Mouse (Mus musculus): ENCODE results near the gene Mfsd12. TPM values are rescaled to one million over a fixed set of nuclear protein-coding genes. Genes with fewer than 3 reads are reported as not detected.

Mfsd12 gene
- polyA plus RNA-seq, 1 experiment from 2014 or later = 12.9 TPM

DNA sequence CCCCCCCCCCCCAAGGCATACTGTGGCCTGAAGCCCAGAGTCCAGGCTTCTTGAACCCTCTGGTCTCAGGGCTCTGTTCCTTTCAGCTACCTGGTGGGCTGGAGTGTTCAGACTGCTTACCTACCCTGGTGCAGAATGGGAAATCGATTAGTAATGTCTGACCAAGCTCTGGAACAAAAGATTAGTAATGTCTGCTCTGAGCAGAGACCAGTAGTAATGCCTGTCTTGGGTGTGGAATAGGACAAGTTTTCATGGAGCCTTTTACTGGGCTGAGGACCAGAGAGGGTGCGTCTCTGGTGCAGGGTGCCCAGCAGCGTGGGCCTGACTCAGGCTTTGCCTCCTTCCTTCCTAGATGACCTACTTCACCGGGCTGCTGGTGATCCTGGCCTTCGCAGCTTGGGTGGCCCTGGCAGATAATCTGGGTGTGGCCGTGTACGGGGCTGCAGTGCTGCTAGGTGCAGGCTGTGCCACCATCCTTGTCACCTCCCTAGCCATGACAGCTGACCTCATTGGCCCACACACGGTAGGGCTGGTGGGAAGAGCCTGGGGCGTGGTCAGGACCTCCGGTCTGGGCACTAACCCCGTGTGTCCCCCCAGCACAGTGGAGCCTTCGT is 5.2 kb downstream of the Mfsd12 start:
- Histone ChIP-seq H3K27ac (no peak overlapping the region), H3K4me2 (replicated peaks) (no peak overlapping the region), H3K9me3 (replicated peaks) (no peaks in the 10 kb centered on the region), H3K4me1 (peaks cover 67% of the 10 kb centered on the region), H3K4me3 (no peak overlapping the region), H3K36me3 (peaks cover 13% of the 10 kb centered on the region), H3K9ac (no peak overlapping the region), H3K27me3 (peaks cover 46% of the 10 kb centered on the region)
- no peak for ATAC-seq (ENCODE audit: low FRiP score)
- WGBS = 78% methylated on average over 12 of the region's 12 CpGs

DNA sequence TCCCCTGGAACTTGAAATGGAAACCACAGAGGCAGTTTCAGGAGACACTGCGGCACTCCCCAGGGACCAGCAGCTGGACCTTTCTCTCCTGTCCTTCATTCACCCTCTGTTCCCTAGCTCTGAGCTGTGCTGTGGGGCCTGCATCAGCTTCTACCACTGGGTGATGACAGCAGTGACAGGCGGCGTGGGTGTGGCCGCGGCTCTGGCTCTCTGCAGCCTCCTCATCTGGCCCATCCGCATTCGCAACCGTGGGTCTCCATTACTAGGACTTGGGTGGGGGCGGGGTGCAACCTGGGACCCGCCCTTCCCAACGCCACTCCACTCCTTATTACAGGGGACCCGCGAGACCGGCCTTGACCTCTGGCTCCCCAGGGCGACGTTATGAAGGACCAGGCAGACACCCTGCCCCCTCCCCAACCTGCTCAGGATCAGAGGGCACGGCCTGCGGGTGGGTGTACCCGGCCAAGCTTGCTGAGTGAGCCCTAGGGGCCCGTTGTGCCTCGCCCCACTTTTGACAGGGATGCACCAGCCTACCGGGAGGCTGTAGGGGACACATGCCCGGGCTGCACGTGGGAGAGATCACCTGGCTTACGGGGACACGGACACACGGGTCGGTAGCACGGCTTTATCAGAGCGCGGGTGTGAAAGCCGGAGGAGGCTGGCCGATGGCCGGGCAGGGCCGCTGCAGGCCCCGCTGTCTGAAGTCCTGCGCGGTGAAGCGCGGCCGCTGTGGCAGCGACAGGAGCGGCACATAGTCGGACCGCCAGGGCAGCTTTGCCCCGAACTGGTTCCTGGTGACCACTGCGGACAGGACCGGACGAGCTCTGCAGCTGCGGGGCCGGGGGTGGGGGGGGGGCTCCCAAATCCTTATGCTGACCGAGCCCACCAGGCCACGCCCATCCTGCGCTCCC is 6.4 kb downstream of the Mfsd12 start:
- H3K9ac ChIP-seq = peak overlapping the region; percentile 40
- WGBS = 12% methylated on average over 54 of the region's 54 CpGs
- H3K4me3 ChIP-seq = peak overlapping the region; percentile 29
- H3K27ac ChIP-seq = no peak overlapping the region
- ATAC-seq (ENCODE audit: low FRiP score) = 0 out of 2 replicates have a peak, but pooled peaks have one; percentile 20
- H3K36me3 ChIP-seq = peaks cover 26% of the 10 kb centered on the region
- peaks cover 56% of the 10 kb centered on the region for H3K4me1 ChIP-seq
- H3K9me3 ChIP-seq (replicated peaks) = no peaks in the 10 kb centered on the region
- H3K27me3 ChIP-seq = peaks cover 37% of the 10 kb centered on the region
- peak overlapping the region; percentile 56 for H3K4me2 ChIP-seq (replicated peaks)

DNA sequence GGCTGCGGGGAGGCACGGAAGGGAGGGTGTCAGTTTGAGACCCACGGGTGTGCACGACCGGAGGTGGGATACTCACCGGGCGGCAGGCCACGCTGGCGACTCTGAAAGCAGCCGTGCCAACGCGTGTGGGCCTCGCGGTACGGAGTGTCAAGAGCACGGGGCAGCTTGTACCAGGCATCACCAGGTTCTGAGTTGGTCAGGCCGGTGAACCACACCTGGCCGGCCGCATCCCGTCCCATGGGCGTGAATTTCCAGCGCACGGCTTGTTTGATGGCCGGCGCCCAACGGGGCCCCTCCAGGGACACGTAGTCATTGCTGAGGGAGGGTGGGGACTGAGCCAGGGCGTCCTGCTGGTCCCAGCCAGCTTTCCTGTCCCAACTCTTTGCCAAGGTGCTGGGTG is 7.4 kb downstream of the Mfsd12 start:
- Histone ChIP-seq H3K9me3 (replicated peaks) (no peaks in the 10 kb centered on the region), H3K27me3 (peaks cover 37% of the 10 kb centered on the region), H3K4me2 (replicated peaks) (peak overlapping the region; percentile 56), H3K36me3 (peaks cover 36% of the 10 kb centered on the region), H3K9ac (peak overlapping the region; percentile 10), H3K4me1 (peaks cover 51% of the 10 kb centered on the region), H3K4me3 (peak overlapping the region; percentile 29), H3K27ac (no peak overlapping the region)
- no peak for ATAC-seq (ENCODE audit: low FRiP score)
- WGBS = 7% methylated on average over 28 of the region's 28 CpGs

DNA sequence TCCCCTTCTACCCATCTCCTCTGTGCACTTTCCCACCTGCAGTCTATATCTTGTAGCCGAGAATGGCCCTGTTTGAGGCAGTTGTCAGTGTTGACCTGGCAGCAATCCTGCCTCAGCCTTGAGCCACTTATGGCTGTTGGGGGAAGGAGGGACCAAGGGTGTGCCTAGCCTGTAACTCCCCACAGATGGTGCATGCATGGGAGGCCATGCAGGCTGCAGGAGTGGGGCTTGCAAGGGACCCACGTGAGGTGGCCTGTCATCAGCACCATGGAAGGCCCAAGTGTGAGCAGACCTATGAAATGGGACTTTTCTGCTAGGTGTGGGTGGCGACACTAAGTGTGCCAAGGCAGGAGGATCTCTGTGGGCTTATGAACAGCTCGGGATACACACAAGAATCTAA is 7.8 kb downstream of the Mfsd12 start:
- 32% methylated on average over 4 of the region's 4 CpGs for WGBS

DNA sequence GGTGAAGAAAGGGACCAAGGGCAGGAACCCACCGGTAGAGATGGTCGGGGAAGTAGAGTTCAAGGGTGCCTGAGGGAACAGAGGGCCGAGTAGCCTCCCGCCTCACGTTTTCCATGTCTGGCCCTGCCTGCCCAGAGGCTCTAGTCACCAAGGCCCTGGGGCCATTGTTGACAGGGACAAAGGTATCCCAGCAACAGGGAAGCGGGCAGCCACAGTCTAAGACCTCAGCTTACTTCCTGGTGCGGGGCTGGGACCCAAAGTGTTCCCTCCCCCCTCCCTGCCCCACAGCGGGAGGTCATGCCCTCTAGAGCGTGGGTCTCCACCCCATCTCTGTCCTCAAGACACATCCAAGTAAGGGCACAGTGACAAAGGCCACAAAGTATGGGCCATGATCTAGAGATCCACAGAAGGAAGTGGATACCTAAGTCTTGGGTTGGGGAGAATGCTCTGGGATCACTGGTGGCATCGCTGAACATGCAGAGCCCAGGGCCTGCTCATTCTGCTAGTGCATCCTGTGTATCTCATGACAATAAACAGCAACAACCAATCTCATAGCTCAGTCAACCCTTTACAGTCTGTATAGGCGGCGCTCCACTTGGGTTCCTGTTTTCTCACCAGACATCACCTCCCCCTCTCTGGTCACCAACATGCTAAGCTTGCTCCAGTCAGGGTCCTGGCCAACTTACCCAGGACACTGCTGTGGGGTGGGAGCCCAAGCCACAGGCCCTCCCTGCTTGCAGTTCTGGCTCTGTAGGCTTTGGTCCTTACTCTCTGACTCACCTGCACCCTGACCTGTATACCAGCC is 8.6 kb downstream of the Mfsd12 start, which contains the start of gene 4930404N11Rik:
Gene 4930404N11Rik, minus strand, starts transcription at position 145 of the 805 bp plus-strand sequence.
- Histone ChIP-seq H3K27ac (peak within 1 kb of the TSS; percentile 40), H3K4me2 (replicated peaks) (peak within 1 kb of the TSS; percentile 56), H3K4me3 (peak within 1 kb of the TSS; percentile 29), H3K27me3 (peaks cover 33% of the 10 kb centered on the region), H3K4me1 (peaks cover 44% of the 10 kb centered on the region), H3K9ac (peak within 1 kb of the TSS; percentile 10), H3K9me3 (replicated peaks) (no peaks in the 10 kb centered on the region), H3K36me3 (peaks cover 48% of the 10 kb centered on the region)
- 16% methylated on average over 12 of the region's 12 CpGs for WGBS
- ATAC-seq (ENCODE audit: low FRiP score) = peak; percentile 38

More for the DNA sequence above, 7.8 kb downstream of the Mfsd12 start:
- 0 out of 2 replicates have a peak overlapping the region, but pooled peaks have one; percentile 29 for H3K4me3 ChIP-seq
- H3K27me3 ChIP-seq = peaks cover 34% of the 10 kb centered on the region
- peak overlapping the region; percentile 56; the same call in 1 of the 2 replicates for H3K4me2 ChIP-seq (replicated peaks)
- H3K9ac ChIP-seq = no peak overlapping the region; the same call in 1 of the 2 replicates
- H3K9me3 ChIP-seq (replicated peaks) = no peaks in the 10 kb centered on the region
- H3K36me3 ChIP-seq = peaks cover 40% of the 10 kb centered on the region
- no peak overlapping the region for H3K27ac ChIP-seq
- no peak for ATAC-seq (ENCODE audit: low FRiP score)
- peaks cover 49% of the 10 kb centered on the region for H3K4me1 ChIP-seq

DNA sequence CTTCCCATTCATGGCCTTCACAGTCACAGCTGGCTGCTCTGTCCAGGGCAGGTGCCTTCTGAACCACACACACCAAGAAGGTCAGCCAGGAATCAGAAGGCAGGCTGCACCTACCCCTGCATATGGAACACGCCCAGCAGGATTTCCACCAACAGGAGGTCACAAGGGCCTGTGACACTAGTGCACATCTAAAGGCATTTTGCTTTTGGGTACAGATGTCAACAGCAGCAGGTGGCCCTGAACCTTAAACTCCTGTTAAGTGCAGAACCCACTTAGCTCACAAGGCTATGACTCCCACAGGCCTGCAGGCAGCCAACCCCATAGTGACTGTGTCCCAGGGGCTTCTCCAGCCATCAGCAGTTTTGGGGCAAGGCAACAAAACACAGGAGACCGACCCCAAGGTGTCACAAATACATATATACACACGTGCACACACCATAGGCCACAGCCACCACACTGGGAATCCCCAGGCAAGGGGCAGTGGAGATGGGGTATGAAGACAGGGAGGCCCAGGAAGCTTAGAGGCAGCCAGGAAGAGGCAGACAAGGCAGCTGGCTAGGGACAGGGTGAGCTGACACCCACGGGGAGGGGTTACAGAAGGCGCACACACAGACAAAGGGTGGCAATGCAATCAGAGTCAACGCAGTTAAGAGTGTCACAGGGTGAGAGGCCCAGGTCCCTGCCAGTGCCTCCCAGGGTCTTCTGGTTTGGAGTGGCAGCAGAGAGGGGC is 9.4 kb downstream of the Mfsd12 start:
- no peak for ATAC-seq (ENCODE audit: low FRiP score)
- H3K27me3 ChIP-seq = peaks cover 33% of the 10 kb centered on the region
- no peaks in the 10 kb centered on the region for H3K9me3 ChIP-seq (replicated peaks)
- H3K9ac ChIP-seq = no peak overlapping the region
- peaks cover 55% of the 10 kb centered on the region for H3K36me3 ChIP-seq
- peak overlapping the region; percentile 40 for H3K27ac ChIP-seq
- H3K4me1 ChIP-seq = peaks cover 39% of the 10 kb centered on the region
- H3K4me2 ChIP-seq (replicated peaks) = no peak overlapping the region
- 72% methylated on average over 6 of the region's 6 CpGs for WGBS
- no peak overlapping the region for H3K4me3 ChIP-seq

DNA sequence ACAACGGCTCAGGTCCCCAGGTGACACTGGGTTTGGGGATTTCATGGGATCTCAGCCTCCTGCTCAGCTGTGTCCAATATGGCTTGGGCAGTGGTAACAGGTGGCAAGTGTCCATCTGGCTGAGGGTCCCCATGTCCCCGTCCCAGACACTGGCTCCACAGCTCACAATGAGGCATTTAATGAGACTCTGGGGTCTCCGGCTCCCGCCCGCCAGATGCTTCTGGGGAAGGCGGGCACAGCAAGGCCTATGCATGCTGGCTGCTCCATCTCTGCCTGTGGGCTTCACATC is 9.9 kb downstream of the Mfsd12 start:
- Histone ChIP-seq H3K36me3 (peaks cover 59% of the 10 kb centered on the region), H3K4me3 (no peak overlapping the region), H3K4me2 (replicated peaks) (no peak overlapping the region), H3K27me3 (peaks cover 33% of the 10 kb centered on the region), H3K27ac (0 out of 2 replicates have a peak overlapping the region, but pooled peaks have one; percentile 40), H3K9ac (no peak overlapping the region), H3K4me1 (peaks cover 39% of the 10 kb centered on the region), H3K9me3 (replicated peaks) (no peaks in the 10 kb centered on the region)
- 68% methylated on average over 6 of the region's 6 CpGs for WGBS
- no peak for ATAC-seq (ENCODE audit: low FRiP score)

DNA sequence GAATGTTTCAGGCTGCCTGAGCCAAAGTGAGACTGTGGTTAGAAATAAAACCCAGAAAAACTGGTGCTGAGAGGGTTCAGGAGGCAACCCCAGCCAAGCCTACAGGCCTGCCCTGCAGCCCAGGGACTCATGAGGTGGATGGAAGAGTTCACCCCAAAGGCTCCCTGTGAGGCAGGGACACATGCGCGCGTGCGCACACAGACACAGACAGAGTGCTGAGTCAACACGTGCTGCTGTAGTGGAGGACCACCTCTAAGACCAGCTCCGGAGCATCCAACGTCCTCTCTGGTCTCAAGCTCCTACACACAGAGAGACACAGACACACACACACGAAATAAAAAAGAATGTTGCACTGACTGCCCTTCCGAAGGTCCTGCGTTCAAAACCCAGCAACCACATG is 18.0 kb downstream of the Mfsd12 start:
- Histone ChIP-seq H3K9ac (no peak overlapping the region), H3K4me2 (replicated peaks) (no peak overlapping the region), H3K27ac (no peak overlapping the region), H3K4me1 (peaks cover 29% of the 10 kb centered on the region), H3K9me3 (replicated peaks) (no peaks in the 10 kb centered on the region), H3K27me3 (no peaks in the 10 kb centered on the region), H3K4me3 (no peak overlapping the region), H3K36me3 (peaks cover 48% of the 10 kb centered on the region)
- no peak for ATAC-seq (ENCODE audit: low FRiP score)
- WGBS = 93% methylated on average over 10 of the region's 10 CpGs

DNA sequence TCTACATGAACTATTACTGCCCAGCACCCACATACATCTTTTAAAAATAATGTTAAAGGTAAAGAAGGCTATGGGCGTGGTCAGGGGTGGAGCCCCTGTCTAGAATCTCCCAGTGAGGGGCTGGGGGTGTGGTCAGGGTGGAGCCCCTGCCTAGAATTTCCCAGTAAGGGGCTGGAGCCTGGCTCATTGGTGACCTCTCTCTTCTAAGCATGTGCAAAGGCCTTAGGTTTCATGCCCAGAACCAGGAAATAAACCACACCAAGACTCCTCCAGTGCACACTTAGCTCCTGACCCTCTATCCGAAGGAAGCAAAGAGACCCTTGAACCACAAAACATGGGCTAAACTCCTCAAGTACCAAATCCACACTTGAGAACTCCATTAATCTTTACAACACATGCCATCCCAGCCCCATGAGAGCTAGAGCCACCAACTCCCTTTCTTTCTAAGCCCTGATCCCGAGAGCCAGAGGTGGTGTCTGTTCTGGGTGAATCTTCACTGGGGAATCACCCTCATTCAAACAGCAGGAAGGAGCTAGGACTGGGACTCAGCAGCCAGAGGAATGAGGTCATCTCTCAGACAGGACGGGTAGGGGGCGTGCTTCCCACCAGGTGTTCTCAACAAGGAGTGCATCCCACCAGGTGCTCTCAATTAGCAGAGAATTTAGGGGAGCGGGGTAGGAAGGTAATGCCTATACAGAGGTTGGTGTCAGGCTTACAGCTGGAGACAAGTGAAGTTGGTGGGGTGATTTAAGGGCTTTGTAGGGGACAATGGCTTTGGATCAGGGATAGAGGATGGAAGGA is 19.5 kb downstream of the Mfsd12 start:
- WGBS = 40% methylated on average over 6 of the region's 6 CpGs
- Histone ChIP-seq H3K4me3 (peak overlapping the region; percentile 88), H3K27me3 (no peaks in the 10 kb centered on the region), H3K36me3 (peaks cover 35% of the 10 kb centered on the region), H3K4me2 (replicated peaks) (peak overlapping the region; percentile 82), H3K9ac (peak overlapping the region; percentile 96), H3K4me1 (peaks cover 29% of the 10 kb centered on the region), H3K27ac (no peak overlapping the region), H3K9me3 (replicated peaks) (no peaks in the 10 kb centered on the region)
- ATAC-seq (ENCODE audit: low FRiP score) = no peak

DNA sequence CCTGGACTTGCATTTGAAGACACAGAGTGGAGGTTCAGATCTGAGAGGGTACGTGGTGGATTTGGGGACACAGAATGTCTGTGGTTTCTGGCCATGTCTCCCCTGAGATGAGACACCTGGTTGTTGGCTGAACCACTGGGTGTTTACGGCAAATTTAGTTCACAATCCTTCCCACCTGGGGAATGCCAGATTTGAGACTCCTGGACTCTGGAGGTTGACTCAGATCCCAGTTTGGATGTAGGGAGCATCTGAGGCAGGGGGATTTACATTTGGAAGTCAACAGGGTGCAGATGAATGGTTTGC is 20.0 kb downstream of the Mfsd12 start:
- Histone ChIP-seq H3K4me1 (peaks cover 31% of the 10 kb centered on the region), H3K9me3 (replicated peaks) (no peaks in the 10 kb centered on the region), H3K27me3 (no peaks in the 10 kb centered on the region), H3K36me3 (peaks cover 30% of the 10 kb centered on the region), H3K4me3 (peak overlapping the region; percentile 88), H3K27ac (no peak overlapping the region), H3K4me2 (replicated peaks) (peak overlapping the region; percentile 82), H3K9ac (peak overlapping the region; percentile 96)
- whole genome bisulfite sequencing = 68% methylated on average over 2 of the region's 2 CpGs
- ATAC-seq (ENCODE audit: low FRiP score) = no peak
